Mouse (Mus musculus): Measurements from ENCODE around the gene March10. TPM values are rescaled to one million over a fixed set of nuclear protein-coding genes. Genes with fewer than 3 reads are reported as not detected.

The March10 gene
- polyA plus RNA-seq, 1 experiment from 2014 or later, result 0.35 TPM

DNA sequence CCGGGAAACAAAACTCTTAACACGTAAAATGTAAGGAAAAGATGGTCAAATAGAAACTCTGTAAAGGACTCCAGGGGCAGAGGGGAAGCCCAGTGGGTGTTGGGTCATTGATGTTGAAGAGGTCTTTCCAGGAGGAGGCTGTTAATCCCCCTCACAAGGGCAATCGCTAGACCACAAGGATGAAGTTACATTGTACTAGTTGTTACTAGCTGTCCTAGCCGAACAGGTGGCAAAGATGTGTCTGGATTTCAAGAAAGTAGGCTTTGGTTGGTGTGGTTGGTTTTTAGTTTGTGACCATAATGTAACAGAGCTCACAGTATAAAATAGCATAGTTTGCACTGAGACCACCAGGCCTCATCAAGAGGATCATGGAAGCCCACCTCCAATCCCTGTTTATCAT, 3.5 kb downstream of the March10 start:
- 79% methylated on average over 4 of the region's 4 CpGs for WGBS
- H3K36me3 ChIP-seq (ENCODE audit: control insufficient read depth, insufficient read depth), result no peaks in the 10 kb centered on the region
- H3K9me3 ChIP-seq (ENCODE audit: control insufficient read depth, low read length), result no peaks in the 10 kb centered on the region
- H3K4me1 ChIP-seq (replicated peaks; ENCODE audit: control insufficient read depth, insufficient read depth, low read length), result peaks cover 20% of the 10 kb centered on the region
- no peak overlapping the region for H3K4me2 ChIP-seq (ENCODE audit: low read length)
- no peak overlapping the region for H3K9ac ChIP-seq (replicated peaks; ENCODE audit: low read depth, low read length)
- ATAC-seq, result no peak
- H3K4me3 ChIP-seq (replicated peaks; ENCODE audit: low read length), result no peak overlapping the region
- H3K27me3 ChIP-seq (replicated peaks; ENCODE audit: control insufficient read depth, insufficient read depth, low read length), result no peaks in the 10 kb centered on the region
- no peak overlapping the region for H3K27ac ChIP-seq (ENCODE audit: low read length)

DNA sequence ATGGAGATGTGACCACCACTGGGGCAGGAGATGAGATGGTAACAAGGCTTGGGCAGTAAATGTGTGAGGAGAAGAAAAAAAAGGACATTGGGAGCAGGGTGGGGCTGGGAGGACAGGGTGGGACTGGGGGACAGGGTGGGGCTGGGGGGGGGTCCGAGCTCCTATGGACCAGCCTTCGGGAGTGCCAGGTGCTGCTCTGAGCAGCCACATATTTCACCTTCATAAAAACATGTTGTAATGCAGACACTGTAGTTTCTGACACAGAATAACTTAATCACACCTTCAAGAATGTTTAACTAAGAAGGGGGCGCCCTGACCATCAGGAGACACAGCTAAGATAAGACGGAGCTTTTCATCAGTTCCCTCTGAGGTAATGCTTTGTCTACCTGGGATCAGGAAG, 4.0 kb downstream of the March10 start:
- no peak overlapping the region for H3K4me3 ChIP-seq (replicated peaks; ENCODE audit: low read length)
- no peak for ATAC-seq
- no peak overlapping the region for H3K4me2 ChIP-seq (ENCODE audit: low read length)

DNA sequence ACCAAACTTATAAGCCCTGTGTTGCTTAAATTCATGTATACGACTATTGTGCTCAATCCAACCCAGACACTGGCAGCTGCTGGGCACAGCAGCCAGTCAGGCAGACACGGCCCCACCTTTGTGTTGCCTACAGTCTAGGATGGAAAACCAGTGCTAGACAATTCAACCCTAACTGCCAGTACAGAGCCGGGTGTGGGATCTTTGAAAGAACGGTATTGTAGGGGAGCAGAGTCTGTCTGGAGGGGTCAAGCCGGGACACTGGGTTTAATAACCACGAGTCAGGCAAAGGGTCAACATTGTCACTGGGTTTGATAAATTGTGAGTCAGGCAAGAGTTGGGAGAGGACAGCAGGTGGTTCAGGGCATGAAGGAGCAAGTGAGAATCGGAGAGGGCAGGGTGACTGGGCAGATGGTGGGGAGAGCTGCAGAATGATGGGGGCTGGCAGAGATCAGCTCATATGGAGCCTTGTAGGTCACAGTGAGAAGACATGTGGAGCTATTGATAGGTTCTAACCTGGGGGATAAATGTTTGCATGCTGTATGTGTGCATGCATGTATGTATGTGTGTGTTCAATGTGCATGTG, 4.9 kb downstream of the March10 start:
- H3K9me3 ChIP-seq (ENCODE audit: control insufficient read depth, low read length), result no peaks in the 10 kb centered on the region
- H3K4me1 ChIP-seq (replicated peaks; ENCODE audit: control insufficient read depth, insufficient read depth, low read length), result peaks cover 8% of the 10 kb centered on the region; the same call in 1 of the 2 replicates
- H3K36me3 ChIP-seq (ENCODE audit: control insufficient read depth, insufficient read depth), result no peaks in the 10 kb centered on the region
- ATAC-seq, result no peak
- H3K27ac ChIP-seq (ENCODE audit: low read length), result no peak overlapping the region
- H3K27me3 ChIP-seq (replicated peaks; ENCODE audit: control insufficient read depth, insufficient read depth, low read length), result no peaks in the 10 kb centered on the region
- H3K9ac ChIP-seq (replicated peaks; ENCODE audit: low read depth, low read length), result no peak overlapping the region
- H3K4me2 ChIP-seq (ENCODE audit: low read length), result no peak overlapping the region
- H3K4me3 ChIP-seq (replicated peaks; ENCODE audit: low read length), result no peak overlapping the region
- WGBS, result 63% methylated on average over 7 of the region's 7 CpGs

More for the DNA sequence above, 4.0 kb downstream of the March10 start:
- Histone ChIP-seq H3K4me1 (replicated peaks; ENCODE audit: control insufficient read depth, insufficient read depth, low read length) (peaks cover 15% of the 10 kb centered on the region), H3K36me3 (ENCODE audit: control insufficient read depth, insufficient read depth) (no peaks in the 10 kb centered on the region), H3K27me3 (replicated peaks; ENCODE audit: control insufficient read depth, insufficient read depth, low read length) (no peaks in the 10 kb centered on the region), H3K27ac (ENCODE audit: low read length) (no peak overlapping the region), H3K9ac (replicated peaks; ENCODE audit: low read depth, low read length) (no peak overlapping the region), H3K9me3 (ENCODE audit: control insufficient read depth, low read length) (no peaks in the 10 kb centered on the region)
- 85% methylated on average over 4 of the region's 4 CpGs for WGBS

DNA sequence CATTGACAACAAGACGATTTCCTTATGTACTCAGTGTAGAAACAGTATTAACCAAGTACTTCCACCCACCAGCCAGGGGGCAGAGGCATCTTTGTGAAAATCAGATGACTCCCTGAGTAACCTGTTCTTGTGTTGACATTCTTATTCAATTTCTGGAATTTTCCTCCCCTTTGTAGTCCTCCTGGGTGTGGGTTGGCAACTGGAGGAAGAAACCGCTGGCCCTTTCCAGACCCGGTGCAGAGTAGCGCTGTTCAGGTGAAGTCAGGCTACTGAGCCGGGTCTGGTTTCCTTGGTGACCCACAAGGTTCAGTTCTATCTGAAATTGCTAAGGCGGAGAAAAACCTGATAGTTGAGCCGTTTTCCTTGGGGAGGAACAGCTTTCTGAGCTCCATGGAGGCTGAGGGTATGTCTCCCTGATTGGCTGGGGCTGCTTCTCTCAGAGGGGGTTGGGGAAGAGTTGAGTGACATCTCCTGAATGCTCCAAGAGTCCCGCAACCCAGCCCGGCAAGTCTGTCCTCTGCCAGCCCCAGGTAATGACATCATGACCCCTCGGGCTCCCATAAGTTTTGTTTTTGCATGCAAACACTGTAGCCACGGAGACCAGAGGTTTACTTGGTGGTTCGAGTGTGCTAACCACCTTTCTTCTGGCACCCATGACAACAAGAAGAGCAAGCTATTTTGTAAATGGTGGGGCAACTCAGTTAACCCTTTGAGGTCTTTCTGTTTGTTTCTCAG, 6.8 kb downstream of the March10 start:
- Histone ChIP-seq H3K9ac (replicated peaks; ENCODE audit: low read depth, low read length) (no peak overlapping the region), H3K4me1 (replicated peaks; ENCODE audit: control insufficient read depth, insufficient read depth, low read length) (0 out of 2 replicates have a peak, but pooled peaks cover 5% of the 10 kb centered on the region), H3K4me2 (ENCODE audit: low read length) (no peak overlapping the region), H3K36me3 (ENCODE audit: control insufficient read depth, insufficient read depth) (no peaks in the 10 kb centered on the region), H3K27ac (ENCODE audit: low read length) (no peak overlapping the region), H3K4me3 (replicated peaks; ENCODE audit: low read length) (no peak overlapping the region), H3K9me3 (ENCODE audit: control insufficient read depth, low read length) (no peaks in the 10 kb centered on the region), H3K27me3 (replicated peaks; ENCODE audit: control insufficient read depth, insufficient read depth, low read length) (no peaks in the 10 kb centered on the region)
- WGBS, result 73% methylated on average over 12 of the region's 12 CpGs
- ATAC-seq, result no peak

DNA sequence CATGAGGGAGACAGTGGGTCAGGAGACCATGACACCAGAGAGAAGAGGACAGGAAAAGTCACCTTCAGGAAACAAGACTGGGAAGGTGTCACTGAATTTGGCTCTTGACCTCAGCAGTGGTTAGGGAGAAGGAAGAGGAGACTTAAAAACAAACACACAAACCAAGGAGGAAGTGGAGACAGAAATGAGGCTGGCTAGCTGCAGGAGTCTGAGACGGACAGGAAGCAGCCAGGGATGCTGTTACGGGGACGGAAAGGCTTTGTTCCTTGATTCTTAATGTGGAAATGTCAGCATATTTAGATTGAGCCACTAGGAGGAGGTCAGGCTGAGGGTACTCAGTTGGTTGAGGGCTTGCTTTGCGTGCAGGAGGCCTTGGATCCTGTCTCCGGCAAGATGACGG, 8.9 kb downstream of the March10 start:
- Histone ChIP-seq H3K9ac (replicated peaks; ENCODE audit: low read depth, low read length) (no peak overlapping the region), H3K27me3 (replicated peaks; ENCODE audit: control insufficient read depth, insufficient read depth, low read length) (no peaks in the 10 kb centered on the region), H3K4me1 (replicated peaks; ENCODE audit: control insufficient read depth, insufficient read depth, low read length) (0 out of 2 replicates have a peak, but pooled peaks cover 5% of the 10 kb centered on the region), H3K4me3 (replicated peaks; ENCODE audit: low read length) (no peak overlapping the region), H3K4me2 (ENCODE audit: low read length) (no peak overlapping the region), H3K9me3 (ENCODE audit: control insufficient read depth, low read length) (no peaks in the 10 kb centered on the region), H3K36me3 (ENCODE audit: control insufficient read depth, insufficient read depth) (no peaks in the 10 kb centered on the region), H3K27ac (ENCODE audit: low read length) (no peak overlapping the region)
- ATAC-seq, result no peak
- WGBS, result 81% methylated on average over 6 of the region's 6 CpGs

DNA sequence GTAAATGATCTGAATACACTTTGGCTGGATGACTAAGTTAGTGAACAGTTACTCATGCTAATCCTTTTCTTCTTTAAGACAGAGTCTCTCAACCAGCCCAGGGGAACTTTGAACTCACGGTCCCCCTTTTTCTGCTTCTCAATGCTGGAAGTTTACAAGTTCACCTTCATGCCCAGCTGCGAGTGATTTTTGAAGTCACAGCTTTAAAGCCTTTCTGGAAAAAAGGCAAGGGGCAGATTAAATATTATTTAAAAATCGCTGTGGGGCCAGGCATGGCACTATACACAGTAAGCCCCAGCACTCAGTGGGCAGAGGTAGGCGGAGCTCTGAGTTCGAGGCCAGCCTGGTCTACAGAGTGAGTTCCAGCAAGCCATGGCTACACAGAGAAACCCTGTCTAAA, 10.3 kb downstream of the March10 start:
- H3K4me2 ChIP-seq (ENCODE audit: low read length), result no peak overlapping the region
- H3K9me3 ChIP-seq (ENCODE audit: control insufficient read depth, low read length), result no peaks in the 10 kb centered on the region
- WGBS, result 91% methylated on average over 5 of the region's 5 CpGs
- 0 out of 2 replicates have a peak, but pooled peaks cover 2% of the 10 kb centered on the region for H3K4me1 ChIP-seq (replicated peaks; ENCODE audit: control insufficient read depth, insufficient read depth, low read length)
- ATAC-seq, result no peak
- no peak overlapping the region for H3K9ac ChIP-seq (replicated peaks; ENCODE audit: low read depth, low read length)
- no peaks in the 10 kb centered on the region for H3K27me3 ChIP-seq (replicated peaks; ENCODE audit: control insufficient read depth, insufficient read depth, low read length)
- no peaks in the 10 kb centered on the region for H3K36me3 ChIP-seq (ENCODE audit: control insufficient read depth, insufficient read depth)
- H3K27ac ChIP-seq (ENCODE audit: low read length), result no peak overlapping the region
- no peak overlapping the region for H3K4me3 ChIP-seq (replicated peaks; ENCODE audit: low read length)

DNA sequence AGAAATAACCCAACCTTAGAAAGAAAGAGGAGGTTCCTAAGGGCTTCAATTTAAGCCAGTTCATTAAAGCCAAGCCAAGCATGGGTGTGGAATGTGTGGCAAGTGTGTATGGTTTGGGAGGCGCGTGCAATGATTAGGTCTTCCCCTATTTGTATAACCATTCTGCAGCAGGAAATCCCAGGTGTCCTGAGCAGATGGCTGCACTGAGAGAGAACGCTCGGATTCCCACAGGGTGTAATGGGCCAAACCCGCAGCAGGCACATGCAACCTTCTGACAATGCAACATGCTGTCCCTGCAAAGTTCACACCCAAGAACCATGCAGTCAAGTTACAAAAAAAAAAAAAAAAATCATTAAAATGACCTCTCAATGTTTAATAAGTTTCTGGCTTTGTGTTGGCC, 10.8 kb downstream of the March10 start:
- Histone ChIP-seq H3K36me3 (ENCODE audit: control insufficient read depth, insufficient read depth) (no peaks in the 10 kb centered on the region), H3K9ac (replicated peaks; ENCODE audit: low read depth, low read length) (no peak overlapping the region), H3K27ac (ENCODE audit: low read length) (no peak overlapping the region), H3K4me1 (replicated peaks; ENCODE audit: control insufficient read depth, insufficient read depth, low read length) (0 out of 2 replicates have a peak, but pooled peaks cover 2% of the 10 kb centered on the region), H3K4me2 (ENCODE audit: low read length) (no peak overlapping the region), H3K27me3 (replicated peaks; ENCODE audit: control insufficient read depth, insufficient read depth, low read length) (no peaks in the 10 kb centered on the region), H3K9me3 (ENCODE audit: control insufficient read depth, low read length) (no peaks in the 10 kb centered on the region), H3K4me3 (replicated peaks; ENCODE audit: low read length) (no peak overlapping the region)
- no peak for ATAC-seq
- WGBS, result 52% methylated on average over 5 of the region's 5 CpGs

DNA sequence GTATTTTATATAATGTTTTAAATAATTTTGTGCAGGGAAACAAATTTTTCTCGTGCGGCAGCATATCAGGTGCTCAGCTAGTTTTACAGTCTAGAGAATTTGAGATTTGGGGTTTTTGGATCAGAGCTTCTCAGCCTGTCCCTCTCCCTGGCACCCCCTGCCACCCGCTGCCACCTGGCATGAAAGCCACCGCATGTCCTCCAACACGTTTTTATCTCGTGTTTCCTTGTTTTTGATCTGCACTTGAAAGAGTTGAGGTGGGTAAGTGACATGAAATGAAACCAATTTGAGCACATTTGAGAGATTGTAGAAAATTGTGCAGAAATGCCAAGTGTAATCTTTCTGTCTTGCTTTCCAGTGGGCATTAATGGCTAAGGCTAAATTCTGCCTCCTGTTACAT, 11.6 kb downstream of the March10 start:
- Histone ChIP-seq H3K4me1 (replicated peaks; ENCODE audit: control insufficient read depth, insufficient read depth, low read length) (0 out of 2 replicates have a peak, but pooled peaks cover 2% of the 10 kb centered on the region), H3K4me2 (ENCODE audit: low read length) (no peak overlapping the region), H3K9ac (replicated peaks; ENCODE audit: low read depth, low read length) (no peak overlapping the region), H3K27ac (ENCODE audit: low read length) (no peak overlapping the region), H3K9me3 (ENCODE audit: control insufficient read depth, low read length) (no peaks in the 10 kb centered on the region), H3K27me3 (replicated peaks; ENCODE audit: control insufficient read depth, insufficient read depth, low read length) (no peaks in the 10 kb centered on the region), H3K4me3 (replicated peaks; ENCODE audit: low read length) (no peak overlapping the region), H3K36me3 (ENCODE audit: control insufficient read depth, insufficient read depth) (no peaks in the 10 kb centered on the region)
- 61% methylated on average over 6 of the region's 6 CpGs for WGBS
- no peak for ATAC-seq

DNA sequence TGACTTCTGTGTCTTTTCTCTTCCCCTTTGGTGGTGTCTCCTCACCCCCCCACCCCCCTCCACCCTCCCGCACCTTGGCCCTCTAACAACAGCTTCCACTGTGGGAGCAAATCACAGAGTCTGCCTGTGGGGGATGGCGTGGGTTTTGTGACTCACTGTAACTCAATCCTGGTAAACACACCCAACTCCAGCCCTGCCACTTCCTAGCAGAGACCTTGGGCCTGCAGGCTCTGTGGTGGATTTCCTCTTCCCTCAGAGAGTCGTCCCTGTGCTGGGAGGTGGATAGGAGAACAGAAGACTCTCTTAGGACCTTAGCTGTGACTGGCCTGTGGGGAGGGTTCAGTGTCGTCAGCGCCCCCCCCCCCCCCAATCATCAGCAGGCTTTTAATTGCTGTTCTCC, 13.0 kb downstream of the March10 start:
- no peak overlapping the region for H3K4me2 ChIP-seq (ENCODE audit: low read length)
- WGBS, result 62% methylated on average over 4 of the region's 5 CpGs
- no peaks in the 10 kb centered on the region for H3K27me3 ChIP-seq (replicated peaks; ENCODE audit: control insufficient read depth, insufficient read depth, low read length)
- H3K9ac ChIP-seq (replicated peaks; ENCODE audit: low read depth, low read length), result no peak overlapping the region
- no peak overlapping the region for H3K27ac ChIP-seq (ENCODE audit: low read length)
- no peaks in the 10 kb centered on the region for H3K9me3 ChIP-seq (ENCODE audit: control insufficient read depth, low read length)
- H3K36me3 ChIP-seq (ENCODE audit: control insufficient read depth, insufficient read depth), result no peaks in the 10 kb centered on the region
- H3K4me1 ChIP-seq (replicated peaks; ENCODE audit: control insufficient read depth, insufficient read depth, low read length), result 0 out of 2 replicates have a peak, but pooled peaks cover 2% of the 10 kb centered on the region
- no peak overlapping the region for H3K4me3 ChIP-seq (replicated peaks; ENCODE audit: low read length)
- ATAC-seq, result no peak
